Mouse (Mus musculus) midbrain, embryonic 14.5 days (tissue): ENCODE results near the gene Irf8. TPM values are rescaled to one million over a fixed set of nuclear protein-coding genes. Genes with fewer than 3 reads are reported as not detected.

Experiments used
- ATAC-seq: fragments of 200-750 bp; cut with Nextera tagmentation; 2 replicates; pipeline ENCODE4 v1.8.0; 2017; ENCODE audit warnings: moderate number of reproducible peaks, moderate library complexity; ENCODE audit not compliant: low FRiP score, low TSS enrichment
- DNase-seq: peaks from one replicate; pipeline ENCODE4 v3.0.0-alpha.2; 2015
- H3K27ac ChIP-seq: fragments of 300-500 bp; sonication (generic); replicated peaks from 2 replicates; pipeline ENCODE4 v1.5.1; 2014; ENCODE audit warnings: mild to moderate bottlenecking, low read depth, low read length, moderate library complexity
- H3K27me3 ChIP-seq: fragments of 300-500 bp; sonication (generic); 2 replicates; pipeline ENCODE4 v1.6.1; 2014; ENCODE audit warnings: low read length, control low read depth, mixed read lengths; ENCODE audit not compliant: control insufficient read depth, insufficient read depth
- H3K36me3 ChIP-seq: fragments of 300-500 bp; sonication (generic); 2 replicates; pipeline ENCODE4 v1.6.1; 2014; ENCODE audit warnings: low read length, control low read depth; ENCODE audit not compliant: control insufficient read depth, insufficient read depth
- H3K4me1 ChIP-seq: fragments of 300-500 bp; sonication (generic); 2 replicates; pipeline ENCODE4 v1.6.1; 2014; ENCODE audit warnings: mild to moderate bottlenecking, antibody characterized with exemption, low read length, control low read depth; ENCODE audit not compliant: control insufficient read depth, insufficient read depth
- H3K4me2 ChIP-seq: fragments of 300-500 bp; sonication (generic); 2 replicates; pipeline ENCODE4 v1.6.1; 2014; ENCODE audit warnings: mild to moderate bottlenecking, low read length, moderate library complexity
- H3K4me3 ChIP-seq: fragments of 300-500 bp; sonication (generic); replicated peaks from 2 replicates; pipeline ENCODE4 v1.5.1; 2014; ENCODE audit warnings: low read depth, low read length
- H3K9ac ChIP-seq: fragments of 300-500 bp; sonication (generic); replicated peaks from 2 replicates; pipeline ENCODE4 v1.6.1; 2014; ENCODE audit warnings: mild to moderate bottlenecking, low read length, moderate library complexity
- H3K9me3 ChIP-seq: fragments of 300-500 bp; sonication (generic); 2 replicates; pipeline ENCODE4 v1.6.1; 2016; ENCODE audit warnings: low read length, control low read depth, mixed read lengths; ENCODE audit not compliant: control insufficient read depth
- WGBS: fragments of 180-500 bp; shearing (Covaris S2); extraction: QIAGEN DNeasy Blood & Tissue Kit; methylation state at CpG from one replicate; pipeline ENCODE4 v1.1.7; 2014; 5-methylcytosine and 5-hydroxymethylcytosine counted together
- polyA plus RNA-seq: library from polyadenylated mRNA; unstranded; fragments of >200 nt; fragmentation: Nextera tagmentation; extraction: Ambion mirVana; gene quantifications from 2 replicates; pipeline ENCODE4 v1.2.1, GENCODE M21; 2014

Irf8 gene
- polyA plus RNA-seq, 1 experiment from 2014 or later, result 4.0 TPM

- no peak for ATAC-seq
- WGBS, result 39% methylated on average over 17 of the region's 17 CpGs
These were observed 4.8 kb downstream of the Irf8 start for GRCm38 (mm10) chr8:120741001-120741400.

GRCm38 (mm10) chr8:120741815-120742530 lies 5.8 kb downstream of the Irf8 start:
- WGBS, result 94% methylated on average over 15 of the region's 15 CpGs
- Histone ChIP-seq H3K9me3 (no peaks in the 10 kb centered on the region), H3K4me3 (no peak overlapping the region), H3K27ac (no peak overlapping the region), H3K9ac (no peak overlapping the region), H3K4me2 (no peak overlapping the region), H3K36me3 (no peaks in the 10 kb centered on the region), H3K4me1 (no peaks in the 10 kb centered on the region), H3K27me3 (peaks cover 5% of the 10 kb centered on the region; the same call in 1 of the 2 replicates)
- DNase-seq, result no peak
- ATAC-seq, result no peak

More at GRCm38 (mm10) chr8:120741001-120741400, 4.8 kb downstream of the Irf8 start:
- Histone ChIP-seq H3K27me3 (peaks cover 5% of the 10 kb centered on the region; the same call in 1 of the 2 replicates), H3K4me2 (no peak overlapping the region), H3K4me1 (0 out of 2 replicates have a peak, but pooled peaks cover 5% of the 10 kb centered on the region), H3K9me3 (no peaks in the 10 kb centered on the region), H3K9ac (no peak overlapping the region), H3K27ac (no peak overlapping the region), H3K4me3 (no peak overlapping the region), H3K36me3 (no peaks in the 10 kb centered on the region)
- DNase-seq, result no peak

- Histone ChIP-seq H3K27ac (no peak overlapping the region), H3K9me3 (no peaks in the 10 kb centered on the region), H3K27me3 (no peaks in the 10 kb centered on the region), H3K9ac (no peak overlapping the region), H3K36me3 (no peaks in the 10 kb centered on the region), H3K4me3 (no peak overlapping the region), H3K4me2 (no peak overlapping the region), H3K4me1 (no peaks in the 10 kb centered on the region)
- 53% methylated on average over 12 of the region's 12 CpGs for WGBS
- DNase-seq (no peak), ATAC-seq (no peak)
These were observed 7.2 kb downstream of the Irf8 start for GRCm38 (mm10) chr8:120743149-120743897.

- WGBS, result 69% methylated on average over 4 of the region's 4 CpGs
- no peaks in the 10 kb centered on the region for H3K9me3 ChIP-seq
These were observed 7.7 kb downstream of the Irf8 start for GRCm38 (mm10) chr8:120743898-120744290.

GRCm38 (mm10) chr8:120744448-120744847 lies 8.3 kb downstream of the Irf8 start:
- H3K9me3 ChIP-seq, result no peaks in the 10 kb centered on the region
- no peak overlapping the region for H3K4me3 ChIP-seq
- H3K27me3 ChIP-seq, result no peaks in the 10 kb centered on the region
- WGBS, result 60% methylated on average over 5 of the region's 5 CpGs
- no peak overlapping the region for H3K9ac ChIP-seq
- no peak for ATAC-seq
- no peak overlapping the region for H3K4me2 ChIP-seq
- DNase-seq, result no peak
- no peaks in the 10 kb centered on the region for H3K36me3 ChIP-seq
- no peak overlapping the region for H3K27ac ChIP-seq
- no peaks in the 10 kb centered on the region for H3K4me1 ChIP-seq

More at GRCm38 (mm10) chr8:120743898-120744290, 7.7 kb downstream of the Irf8 start:
- DNase-seq (no peak), ATAC-seq (no peak)
- no peak overlapping the region for H3K4me3 ChIP-seq
- no peaks in the 10 kb centered on the region for H3K27me3 ChIP-seq
- H3K9ac ChIP-seq, result no peak overlapping the region
- H3K4me1 ChIP-seq, result no peaks in the 10 kb centered on the region
- no peak overlapping the region for H3K4me2 ChIP-seq
- no peak overlapping the region for H3K27ac ChIP-seq
- H3K36me3 ChIP-seq, result no peaks in the 10 kb centered on the region

- no peaks in the 10 kb centered on the region for H3K9me3 ChIP-seq
- H3K4me1 ChIP-seq, result no peaks in the 10 kb centered on the region
- H3K9ac ChIP-seq, result no peak overlapping the region
- H3K36me3 ChIP-seq, result no peaks in the 10 kb centered on the region
- WGBS, result 62% methylated on average over 7 of the region's 7 CpGs
- DNase-seq, result no peak
- H3K4me2 ChIP-seq, result no peak overlapping the region
- H3K27me3 ChIP-seq, result no peaks in the 10 kb centered on the region
- ATAC-seq, result no peak
- no peak overlapping the region for H3K27ac ChIP-seq
- no peak overlapping the region for H3K4me3 ChIP-seq
These were observed 9.1 kb downstream of the Irf8 start for GRCm38 (mm10) chr8:120745226-120745625.

- DNase-seq (no peak), ATAC-seq (no peak)
- Histone ChIP-seq H3K4me3 (no peak overlapping the region), H3K27me3 (no peaks in the 10 kb centered on the region), H3K36me3 (no peaks in the 10 kb centered on the region), H3K4me1 (no peaks in the 10 kb centered on the region), H3K4me2 (no peak overlapping the region), H3K9me3 (no peaks in the 10 kb centered on the region), H3K27ac (no peak overlapping the region), H3K9ac (no peak overlapping the region)
- WGBS, result 52% methylated on average over 18 of the region's 18 CpGs
These were observed 10.0 kb downstream of the Irf8 start for GRCm38 (mm10) chr8:120746007-120746701.

- Histone ChIP-seq H3K27me3 (no peaks in the 10 kb centered on the region), H3K36me3 (no peaks in the 10 kb centered on the region), H3K4me3 (no peak overlapping the region), H3K9ac (no peak overlapping the region), H3K4me1 (no peaks in the 10 kb centered on the region), H3K9me3 (no peaks in the 10 kb centered on the region), H3K4me2 (no peak overlapping the region), H3K27ac (no peak overlapping the region)
- WGBS, result 78% methylated on average over 7 of the region's 7 CpGs
- DNase-seq (no peak), ATAC-seq (no peak)
These were observed 11.1 kb downstream of the Irf8 start for GRCm38 (mm10) chr8:120747286-120747685.
